Mouse (Mus musculus) spleen, adult 12 weeks (tissue): ENCODE data around the gene Zfp750.

ENCODE experiments used
- DNase-seq: peaks from one replicate; pipeline ENCODE4 v3.0.0; 2022; ENCODE audit warnings: low spot score

The Zfp750 gene

GRCm38 (mm10) chr11:121542471-121542870 is 23.3 kb upstream of the Zfp750 start:
- DNase-seq, result no peak

GRCm38 (mm10) chr11:121536528-121536927 is 17.4 kb upstream of the Zfp750 start:
- DNase-seq, result no peak

- DNase-seq, result no peak
Observed at GRCm38 (mm10) chr11:121529747-121530146, 10.6 kb upstream of the Zfp750 start.

- DNase-seq, result no peak
Observed at GRCm38 (mm10) chr11:121524191-121524590, 5.1 kb upstream of the Zfp750 start.

GRCm38 (mm10) chr11:121522156-121522762 is 3.1 kb upstream of the Zfp750 start:
- DNase-seq, result no peak

- DNase-seq, result no peak
Observed at GRCm38 (mm10) chr11:121520761-121521160, 1.6 kb upstream of the Zfp750 start.

- no peak for DNase-seq
Observed at GRCm38 (mm10) chr11:121519703-121520102, 570 bp upstream of the Zfp750 start.

- no peak for DNase-seq
Observed at GRCm38 (mm10) chr11:121517687-121518465, 1.3 kb downstream of the Zfp750 start.

- no peak for DNase-seq
Observed at GRCm38 (mm10) chr11:121516906-121517305, 2.2 kb downstream of the Zfp750 start.

GRCm38 (mm10) chr11:121515996-121516395 is 3.1 kb downstream of the Zfp750 start:
- no peak for DNase-seq

GRCm38 (mm10) chr11:121512896-121513572 is 6.1 kb downstream of the Zfp750 start:
- no peak for DNase-seq

GRCm38 (mm10) chr11:121510512-121511246 is 8.5 kb downstream of the Zfp750 start:
- DNase-seq, result no peak

- DNase-seq, result no peak
Observed at GRCm38 (mm10) chr11:121508478-121508877, 10.7 kb downstream of the Zfp750 start.

- no peak for DNase-seq
Observed at GRCm38 (mm10) chr11:121502000-121502860, 16.9 kb downstream of the Zfp750 start.

GRCm38 (mm10) chr11:121501525-121501924 is 17.6 kb downstream of the Zfp750 start:
- DNase-seq, result no peak

GRCm38 (mm10) chr11:121500595-121500994 is 18.5 kb downstream of the Zfp750 start:
- no peak for DNase-seq

- no peak for DNase-seq
Observed at GRCm38 (mm10) chr11:121490651-121491050, 28.5 kb downstream of the Zfp750 start.

GRCm38 (mm10) chr11:121485882-121486281 is 33.3 kb downstream of the Zfp750 start:
- no peak for DNase-seq

- no peak for DNase-seq
Observed at GRCm38 (mm10) chr11:121481129-121481528, 38.0 kb downstream of the Zfp750 start.

- DNase-seq, result no peak
Observed at GRCm38 (mm10) chr11:121479476-121480203, 39.5 kb downstream of the Zfp750 start.
